Mouse (Mus musculus) limb, embryonic 15.5 days (tissue): ENCODE measurements around the gene Trim47. TPM values are rescaled to one million over a fixed set of nuclear protein-coding genes. Genes with fewer than 3 reads are reported as not detected.

ENCODE experiments used
- ATAC-seq: fragments of 200-750 bp; cut with Nextera tagmentation; 2 replicates; pipeline ENCODE4 v1.8.0; 2017; ENCODE audit warnings: low read depth, moderate TSS enrichment; ENCODE audit not compliant: insufficient number of reproducible peaks, low FRiP score, low TSS enrichment
- H3K27ac ChIP-seq: fragments of 300-500 bp; sonication (generic); 2 replicates; pipeline ENCODE4 v1.5.1; 2015; ENCODE audit warnings: moderate library complexity, mild to moderate bottlenecking, inconsistent platforms
- H3K27me3 ChIP-seq: fragments of 300-500 bp; sonication (generic); 2 replicates; pipeline ENCODE4 v1.6.1; 2015; ENCODE audit warnings: inconsistent platforms
- H3K36me3 ChIP-seq: fragments of 300-500 bp; sonication (generic); 2 replicates; pipeline ENCODE4 v1.6.1; 2015; ENCODE audit warnings: inconsistent platforms
- H3K4me1 ChIP-seq: fragments of 300-500 bp; sonication (generic); 2 replicates; pipeline ENCODE4 v1.6.1; 2015; ENCODE audit warnings: inconsistent platforms
- H3K4me2 ChIP-seq: fragments of 300-500 bp; sonication (generic); 2 replicates; pipeline ENCODE4 v1.6.1; 2015; ENCODE audit warnings: mild to moderate bottlenecking, inconsistent platforms
- H3K4me3 ChIP-seq: fragments of 300-500 bp; sonication (generic); 2 replicates; pipeline ENCODE4 v1.5.1; 2015; ENCODE audit warnings: mild to moderate bottlenecking, inconsistent platforms
- H3K9ac ChIP-seq: fragments of 300-500 bp; sonication (generic); 2 replicates; pipeline ENCODE4 v1.6.1; 2015; ENCODE audit warnings: inconsistent platforms
- H3K9me3 ChIP-seq: fragments of 300-500 bp; sonication (generic); 2 replicates; pipeline ENCODE4 v1.6.1; 2016; ENCODE audit warnings: inconsistent platforms
- WGBS: fragments of 180-500 bp; shearing (Covaris S2); methylation state at CpG from one replicate; pipeline ENCODE4 v1.1.7; 2015; 5-methylcytosine and 5-hydroxymethylcytosine counted together
- polyA plus RNA-seq: library from polyadenylated mRNA; unstranded; fragments of >200 nt; fragmentation: Nextera tagmentation; extraction: Ambion mirVana; gene quantifications from 2 replicates; pipeline ENCODE4 v1.2.1, GENCODE M21; 2015

Gene Trim47
- polyA plus RNA-seq, 1 experiment from 2014 or later = 31.2 TPM

GRCm38 (mm10) chr11:116111611-116112203 lies 15.3 kb downstream of the Trim47 start:
- H3K36me3 ChIP-seq = no peaks in the 10 kb centered on the region
- H3K4me2 ChIP-seq = no peak overlapping the region
- H3K27me3 ChIP-seq = peaks cover 48% of the 10 kb centered on the region
- no peak overlapping the region for H3K27ac ChIP-seq
- no peak overlapping the region for H3K9ac ChIP-seq
- no peak overlapping the region for H3K4me3 ChIP-seq
- H3K4me1 ChIP-seq = peaks cover 42% of the 10 kb centered on the region
- 80% methylated on average over 19 of the region's 19 CpGs for WGBS
- H3K9me3 ChIP-seq = no peaks in the 10 kb centered on the region
- no peak for ATAC-seq

GRCm38 (mm10) chr11:116111067-116111466 lies 15.9 kb downstream of the Trim47 start:
- Histone ChIP-seq H3K4me1 (peaks cover 46% of the 10 kb centered on the region), H3K9me3 (no peaks in the 10 kb centered on the region), H3K4me3 (no peak overlapping the region), H3K4me2 (no peak overlapping the region; the same call in 1 of the 2 replicates), H3K36me3 (no peaks in the 10 kb centered on the region), H3K27ac (peak overlapping the region; percentile 51), H3K9ac (no peak overlapping the region), H3K27me3 (peaks cover 53% of the 10 kb centered on the region)
- WGBS = 76% methylated on average over 4 of the region's 4 CpGs
- ATAC-seq = no peak

GRCm38 (mm10) chr11:116110540-116110939 lies 16.5 kb downstream of the Trim47 start:
- H3K4me3 ChIP-seq = peak overlapping the region; percentile 58
- peak overlapping the region; percentile 80 for H3K27ac ChIP-seq
- H3K4me1 ChIP-seq = peaks cover 52% of the 10 kb centered on the region
- no peak for ATAC-seq
- 26% methylated on average over 10 of the region's 10 CpGs for WGBS
- no peaks in the 10 kb centered on the region for H3K9me3 ChIP-seq
- peaks cover 58% of the 10 kb centered on the region for H3K27me3 ChIP-seq
- H3K9ac ChIP-seq = peak overlapping the region; percentile 63
- peak overlapping the region; percentile 81 for H3K4me2 ChIP-seq
- H3K36me3 ChIP-seq = peaks cover 3% of the 10 kb centered on the region; the same call in 1 of the 2 replicates

- H3K4me2 ChIP-seq = peak overlapping the region; percentile 81
- peak overlapping the region; percentile 63 for H3K9ac ChIP-seq
- WGBS = 2% methylated on average over 35 of the region's 35 CpGs
- H3K27ac ChIP-seq = peak overlapping the region; percentile 80
- peaks cover 59% of the 10 kb centered on the region for H3K27me3 ChIP-seq
- peaks cover 5% of the 10 kb centered on the region; the same call in 1 of the 2 replicates for H3K36me3 ChIP-seq
- no peaks in the 10 kb centered on the region for H3K9me3 ChIP-seq
- H3K4me3 ChIP-seq = peak overlapping the region; percentile 58
- peak; percentile 76 for ATAC-seq
- peaks cover 53% of the 10 kb centered on the region for H3K4me1 ChIP-seq
These were observed 16.9 kb downstream of the Trim47 start for GRCm38 (mm10) chr11:116110131-116110530.

- Histone ChIP-seq H3K27ac (peak overlapping the region; percentile 80), H3K4me1 (peaks cover 54% of the 10 kb centered on the region)
- ATAC-seq = no peak
These were observed 17.4 kb downstream of the Trim47 start for GRCm38 (mm10) chr11:116109441-116110081.

GRCm38 (mm10) chr11:116108464-116109137 lies 18.4 kb downstream of the Trim47 start:
- Histone ChIP-seq H3K4me1 (peaks cover 64% of the 10 kb centered on the region), H3K36me3 (peaks cover 5% of the 10 kb centered on the region; the same call in 1 of the 2 replicates), H3K9ac (peak overlapping the region; percentile 63; the same call in 1 of the 2 replicates), H3K9me3 (no peaks in the 10 kb centered on the region), H3K27me3 (peaks cover 59% of the 10 kb centered on the region), H3K27ac (peak overlapping the region; percentile 80), H3K4me3 (peak overlapping the region; percentile 58), H3K4me2 (peak overlapping the region; percentile 81)
- 5% methylated on average over 23 of the region's 23 CpGs for WGBS
- ATAC-seq = no peak

More at GRCm38 (mm10) chr11:116109441-116110081, 17.4 kb downstream of the Trim47 start:
- peaks cover 59% of the 10 kb centered on the region for H3K27me3 ChIP-seq
- H3K9me3 ChIP-seq = no peaks in the 10 kb centered on the region
- peaks cover 5% of the 10 kb centered on the region; the same call in 1 of the 2 replicates for H3K36me3 ChIP-seq
- H3K9ac ChIP-seq = peak overlapping the region; percentile 63
- WGBS = 1% methylated on average over 64 of the region's 70 CpGs
- peak overlapping the region; percentile 81 for H3K4me2 ChIP-seq
- peak overlapping the region; percentile 58 for H3K4me3 ChIP-seq

- no peak for ATAC-seq
- Histone ChIP-seq H3K27ac (peak overlapping the region; percentile 80), H3K9ac (no peak overlapping the region), H3K27me3 (peaks cover 59% of the 10 kb centered on the region), H3K4me3 (peak overlapping the region; percentile 58), H3K4me2 (peak overlapping the region; percentile 81), H3K36me3 (peaks cover 5% of the 10 kb centered on the region; the same call in 1 of the 2 replicates), H3K4me1 (peaks cover 72% of the 10 kb centered on the region), H3K9me3 (no peaks in the 10 kb centered on the region)
- 20% methylated on average over 19 of the region's 19 CpGs for WGBS
These were observed 19.2 kb downstream of the Trim47 start for GRCm38 (mm10) chr11:116107777-116108285.

- peaks cover 5% of the 10 kb centered on the region; the same call in 1 of the 2 replicates for H3K36me3 ChIP-seq
- peaks cover 59% of the 10 kb centered on the region for H3K27me3 ChIP-seq
- ATAC-seq = no peak
- H3K4me3 ChIP-seq = peak overlapping the region; percentile 58
- no peaks in the 10 kb centered on the region for H3K9me3 ChIP-seq
- H3K4me1 ChIP-seq = peaks cover 76% of the 10 kb centered on the region
- no peak overlapping the region for H3K9ac ChIP-seq
- 0 out of 2 replicates have a peak overlapping the region, but pooled peaks have one; percentile 80 for H3K27ac ChIP-seq
- 27% methylated on average over 14 of the region's 14 CpGs for WGBS
- peak overlapping the region; percentile 81 for H3K4me2 ChIP-seq
These were observed 19.8 kb downstream of the Trim47 start for GRCm38 (mm10) chr11:116106963-116107776.

GRCm38 (mm10) chr11:116106154-116106962 lies 20.7 kb downstream of the Trim47 start:
- H3K27ac ChIP-seq = no peak overlapping the region
- ATAC-seq = no peak
- 31% methylated on average over 32 of the region's 32 CpGs for WGBS
- H3K36me3 ChIP-seq = peaks cover 5% of the 10 kb centered on the region; the same call in 1 of the 2 replicates
- H3K4me2 ChIP-seq = peak overlapping the region; percentile 81; the same call in 1 of the 2 replicates
- peaks cover 54% of the 10 kb centered on the region for H3K27me3 ChIP-seq
- H3K9ac ChIP-seq = no peak overlapping the region
- H3K9me3 ChIP-seq = no peaks in the 10 kb centered on the region
- H3K4me3 ChIP-seq = no peak overlapping the region
- H3K4me1 ChIP-seq = peaks cover 84% of the 10 kb centered on the region

- ATAC-seq = no peak
- peaks cover 5% of the 10 kb centered on the region; the same call in 1 of the 2 replicates for H3K36me3 ChIP-seq
- peaks cover 86% of the 10 kb centered on the region for H3K4me1 ChIP-seq
- no peaks in the 10 kb centered on the region for H3K9me3 ChIP-seq
- no peak overlapping the region for H3K4me2 ChIP-seq
- H3K4me3 ChIP-seq = no peak overlapping the region
- peaks cover 43% of the 10 kb centered on the region for H3K27me3 ChIP-seq
- H3K9ac ChIP-seq = no peak overlapping the region
- no peak overlapping the region for H3K27ac ChIP-seq
- WGBS = 86% methylated on average over 2 of the region's 2 CpGs
These were observed 21.9 kb downstream of the Trim47 start for GRCm38 (mm10) chr11:116105065-116105464.
